Mouse (Mus musculus) inflammation-experienced regulatory T-cells, adult 16 weeks (primary cell): ENCODE measurements around the gene Pygm. TPM values are rescaled to one million over a fixed set of nuclear protein-coding genes. Genes with fewer than 3 reads are reported as not detected.

ENCODE experiments used
- polyA plus RNA-seq: library from polyadenylated mRNA; unstranded; fragments of 100-300 nt; shearing (Covaris generic); gene quantifications from one replicate; pipeline ENCODE4 v1.2.1, GENCODE M21; 2017

The Pygm gene
- 2.8 TPM for polyA plus RNA-seq

GRCm38 (mm10) chr19:6384128-6384527 is at the start of gene Pygm:
Gene Pygm, plus strand, starts transcription at chr19:6384399.

GRCm38 (mm10) chr19:6334673-6335457 is 49.3 kb upstream of the Pygm start, which contains the start of gene Men1:
Gene Men1, plus strand, starts transcription at chr19:6334979.

GRCm38 (mm10) chr19:6340524-6341452 is 43.4 kb upstream of the Pygm start, which contains the start of gene Map4k2:
Gene Map4k2, plus strand, starts transcription at chr19:6341135.

GRCm38 (mm10) chr19:6363411-6364240 is 20.6 kb upstream of the Pygm start, which contains the start of gene Sf1:
Gene Sf1, plus strand, starts transcription at chr19:6363690.

GRCm38 (mm10) chr19:6399285-6400095 is 15.3 kb downstream of the Pygm start, which contains the start of gene Rasgrp2:
Gene Rasgrp2, plus strand, starts transcription at chr19:6399340.

GRCm38 (mm10) chr19:6418233-6418879 is 34.2 kb downstream of the Pygm start, which contains the start of gene Nrxn2:
Gene Nrxn2, plus strand, starts transcription at chr19:6418731.

Other genes starting within 250 kb of the Pygm start
- gene Batf2, start 243.4 kb upstream of the Pygm start, polyA plus RNA-seq: not detected
- 25.0 TPM for gene Arl2, start 242.9 kb upstream of the Pygm start, polyA plus RNA-seq
- gene Majin, start 200.0 kb upstream of the Pygm start, polyA plus RNA-seq: 0.28 TPM
- not detected for gene Gpha2, start 158.0 kb upstream of the Pygm start, polyA plus RNA-seq
- gene Ppp2r5b, start 148.5 kb upstream of the Pygm start, polyA plus RNA-seq: 14.8 TPM
- gene Atg2a, start 142.7 kb upstream of the Pygm start, polyA plus RNA-seq: 48.1 TPM
- gene Ehd1, start 107.7 kb upstream of the Pygm start, polyA plus RNA-seq: 25.5 TPM
- 0.37 TPM for gene Cdc42bpg, start 77.9 kb upstream of the Pygm start, polyA plus RNA-seq
- gene Men1, start 49.4 kb upstream of the Pygm start, polyA plus RNA-seq: 78.5 TPM
- 113 TPM for gene Map4k2, start 43.3 kb upstream of the Pygm start, polyA plus RNA-seq
- gene Sf1, start 20.7 kb upstream of the Pygm start, polyA plus RNA-seq: 249 TPM
- 104 TPM for gene Rasgrp2, start 14.9 kb downstream of the Pygm start, polyA plus RNA-seq
- gene Nrxn2, start 34.3 kb downstream of the Pygm start, polyA plus RNA-seq: not detected
- not detected for gene Slc22a12, start 158.6 kb downstream of the Pygm start, polyA plus RNA-seq